Comparison of ENCODE assay signal across 12 mouse cellular contexts in the genomic region with DNA sequence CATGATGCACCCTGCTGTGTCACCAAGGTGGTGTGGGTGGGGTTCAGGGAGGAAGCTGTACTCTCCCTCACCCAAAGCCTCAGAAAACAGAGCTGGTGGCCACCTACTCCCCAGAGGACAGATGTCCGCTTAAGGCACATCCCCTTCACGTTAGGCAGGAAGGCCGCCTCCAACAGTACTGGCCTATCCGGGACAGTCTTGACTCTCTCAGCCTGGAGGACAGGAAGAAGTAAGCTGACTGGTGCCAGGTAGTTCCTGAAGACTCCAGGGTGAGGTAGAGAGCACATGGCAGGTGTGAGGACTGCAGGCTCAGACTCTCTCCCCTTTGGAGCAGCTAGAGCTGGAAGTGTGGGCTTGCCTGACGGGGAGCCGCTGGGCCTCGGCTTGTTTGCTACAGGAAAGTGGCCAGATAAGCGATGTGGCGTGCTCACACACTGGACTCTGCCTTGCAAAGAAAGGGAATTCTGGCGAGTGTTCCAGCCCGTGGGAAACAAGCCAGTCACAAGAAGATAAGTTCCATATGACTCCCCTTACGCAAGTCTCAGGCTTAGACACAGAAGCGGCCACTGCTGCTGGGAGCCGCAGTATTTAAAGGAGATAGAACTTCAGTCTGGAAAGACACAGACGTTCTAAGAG. TPM values are rescaled to one million over a fixed set of nuclear protein-coding genes. Genes with fewer than 3 reads are reported as not detected.
DNase-seq lines count a peak whose midpoint lies in the region; ATAC-seq lines count a peak whose summit lies in the region.
"Had no signal": no experiment of that assay in that cellular context is flagged by ENCODE, and none has a peak within 500 bp of the region (broad histone marks: within the 10 kb centered on the region; RNA-seq: fewer than 3 reads in every experiment).

No protein-coding gene starts in this region.

- peak; percentile 35 to 45 for DNase-seq in cerebellum, postnatal 10 days
- no peak for DNase-seq in cerebellum, adult 11-12 months
- DNase-seq in brain, adult 2 months (ENCODE audit: low read depth, low spot score): peak; percentile 55
- DNase-seq in heart, postnatal 14 days: peak; percentile 84 to 86
- DNase-seq in lung, postnatal 25 days (ENCODE audit: low spot score): peak; percentile 63
- DNase-seq in spleen, postnatal 36 days (ENCODE audit: low spot score in 2 of 2): no peak
- no peak for DNase-seq in B cell, adult 2 months
- DNase-seq: kidney, adult 18-20 months; retina, postnatal 1 day had no signal

- H3K9ac ChIP-seq in forebrain, embryonic 15.5 days (replicated peaks): no peak overlapping the region
- H3K9ac ChIP-seq: embryonic facial prominence, embryonic 15.5 days had no signal

- H3K4me1 ChIP-seq in forebrain, embryonic 15.5 days: no peaks in the 10 kb centered on the region

- no peaks in the 10 kb centered on the region for H3K27me3 ChIP-seq in forebrain, embryonic 15.5 days
- H3K27me3 ChIP-seq: embryonic facial prominence, embryonic 15.5 days had no signal

- H3K9me3 ChIP-seq in forebrain, embryonic 15.5 days: no peaks in the 10 kb centered on the region
- H3K9me3 ChIP-seq: embryonic facial prominence, embryonic 15.5 days had no signal

- no peak for ATAC-seq in forebrain, embryonic 15.5 days (replicated peaks)

- no peak overlapping the region for H3K27ac ChIP-seq in forebrain, embryonic 15.5 days (replicated peaks)
- H3K27ac ChIP-seq: macrophage had no signal

- no peaks in the 10 kb centered on the region for H3K36me3 ChIP-seq in forebrain, embryonic 15.5 days
- H3K36me3 ChIP-seq: embryonic facial prominence, embryonic 15.5 days had no signal

- no peak overlapping the region for H3K4me2 ChIP-seq in forebrain, embryonic 15.5 days (replicated peaks)
- H3K4me2 ChIP-seq: embryonic facial prominence, embryonic 15.5 days had no signal

- intact Hi-C loops in heart, postnatal 14 days (cut with DNase I): loop anchor here (5.0 kb wide), 1 partner anchor 45 kb away; no protein-coding TSS in a partner anchor

- WGBS in forebrain, embryonic 15.5 days: 66% methylated on average over 15 of the region's 15 CpGs

- no peak overlapping the region for H3K4me3 ChIP-seq in forebrain, embryonic 15.5 days
- H3K4me3 ChIP-seq: embryonic facial prominence, embryonic 15.5 days had no signal

RNA-seq across cellular contexts. Expression of gene Rhou, which starts 48.3 kb away (rescaled TPM):
- total RNA-seq in heart, postnatal 14 days (2021): 1 to 10 TPM; 7.5 to 9.9 TPM
- 8.6 and 10.4 TPM in 2 replicates for polyA plus RNA-seq in forebrain, embryonic 15.5 days (2015; fragmentation: Nextera tagmentation; extraction: Ambion mirVana)

Comparison
In these comparisons a context has a peak if more than half of its experiments do, and no peak if none do; other contexts are left out.
1. DNase-seq: peak in cerebellum, postnatal 10 days (2 of 2), brain, adult 2 months (single experiment), heart, postnatal 14 days (2 of 2) and lung, postnatal 25 days (single experiment); none in cerebellum, adult 11-12 months (single experiment), spleen, postnatal 36 days (0 of 2) and B cell, adult 2 months (0 of 2).